Mouse (Mus musculus): Measurements from ENCODE around the gene Grm1. TPM values are rescaled to one million over a fixed set of nuclear protein-coding genes. Genes with fewer than 3 reads are reported as not detected.

Gene Grm1
- polyA plus RNA-seq, 1 experiment: not detected

DNA sequence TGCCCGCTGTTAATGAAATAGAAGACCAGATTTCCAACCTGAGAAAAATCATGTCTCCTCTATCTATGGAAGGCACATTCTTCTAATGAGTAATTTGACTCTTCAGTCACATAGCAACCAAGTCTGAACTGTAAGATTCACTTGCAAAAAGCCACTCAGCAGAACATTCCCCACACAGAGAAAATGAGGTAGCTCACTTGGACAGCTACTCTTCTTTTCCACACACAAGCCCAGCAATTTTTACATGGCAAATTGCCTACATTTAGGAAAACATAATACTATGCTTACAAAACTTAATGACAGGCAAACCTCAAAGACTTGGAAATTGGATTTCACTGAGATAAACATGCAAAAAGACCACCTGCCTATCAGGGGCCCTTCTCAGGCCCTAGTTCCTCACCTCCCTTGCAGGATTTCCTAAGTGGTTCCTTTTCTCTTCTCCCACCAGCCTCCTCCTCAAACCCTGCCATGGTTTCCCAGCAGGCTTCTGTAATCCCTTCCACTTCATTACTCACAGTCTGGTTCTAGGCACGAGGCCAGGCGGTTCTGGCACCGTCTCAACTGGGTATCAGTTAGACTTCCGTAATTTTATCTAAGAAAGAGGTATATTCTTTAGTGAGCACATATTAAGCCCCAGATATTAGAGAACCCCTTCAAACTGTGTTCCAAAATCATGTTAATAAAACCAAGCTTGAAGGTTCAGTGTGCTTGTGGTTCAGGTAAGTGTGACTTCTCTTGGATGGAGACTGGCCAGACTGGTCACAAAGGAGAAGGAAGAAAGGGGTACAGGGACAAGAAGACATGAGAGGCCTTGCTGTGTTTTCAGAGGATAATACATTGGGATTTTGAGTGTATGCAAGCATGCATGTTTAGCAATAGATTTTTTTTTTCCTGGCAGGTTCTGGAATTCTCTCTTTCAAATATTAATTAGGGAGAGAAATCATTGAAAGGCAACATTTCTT is 269.1 kb downstream of the Grm1 start:
- no peaks in the 10 kb centered on the region for H3K4me1 ChIP-seq (ENCODE audit: control insufficient read depth, insufficient read depth, low read length)
- 55% methylated on average over 5 of the region's 5 CpGs for WGBS
- TF ChIP-seq POLR2A (IDR thresholded peaks at IDR 0.05; ENCODE audit: borderline replicate concordance, extremely low read depth, low read depth, low read length): no peak
- no peak for TF ChIP-seq CTCF (IDR thresholded peaks at IDR 0.05; ENCODE audit: insufficient read depth, low read length)
- H3K4me3 ChIP-seq (replicated peaks; ENCODE audit: extremely low read depth, low read depth, low read length): no peak overlapping the region
- no peak for DNase-seq

DNA sequence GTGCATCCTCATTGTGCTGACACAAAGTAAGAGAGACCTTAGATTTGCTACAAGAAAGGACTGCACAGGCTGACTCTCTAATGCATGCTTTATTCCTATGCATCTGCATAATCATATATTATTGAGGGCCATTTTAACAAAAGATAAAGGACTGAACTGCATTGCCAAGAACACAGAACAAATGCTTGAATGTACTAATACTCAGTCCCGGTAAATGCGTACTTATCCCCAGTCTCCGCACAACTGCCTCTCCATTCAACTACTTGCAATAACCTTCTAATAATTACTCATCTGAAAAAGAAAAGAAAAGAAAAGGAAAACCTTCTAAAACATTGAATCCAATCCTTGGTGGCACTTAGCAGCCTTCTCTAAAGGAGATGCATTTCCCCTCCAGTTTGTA is 272.4 kb downstream of the Grm1 start:
- TF ChIP-seq CTCF (IDR thresholded peaks at IDR 0.05; ENCODE audit: insufficient read depth, low read length): no peak
- TF ChIP-seq POLR2A (IDR thresholded peaks at IDR 0.05; ENCODE audit: borderline replicate concordance, extremely low read depth, low read depth, low read length): no peak
- no peak for DNase-seq
- no peaks in the 10 kb centered on the region for H3K4me1 ChIP-seq (ENCODE audit: control insufficient read depth, insufficient read depth, low read length)
- WGBS: 96% methylated on average over 3 of the region's 3 CpGs
- H3K4me3 ChIP-seq (replicated peaks; ENCODE audit: extremely low read depth, low read depth, low read length): no peak overlapping the region

DNA sequence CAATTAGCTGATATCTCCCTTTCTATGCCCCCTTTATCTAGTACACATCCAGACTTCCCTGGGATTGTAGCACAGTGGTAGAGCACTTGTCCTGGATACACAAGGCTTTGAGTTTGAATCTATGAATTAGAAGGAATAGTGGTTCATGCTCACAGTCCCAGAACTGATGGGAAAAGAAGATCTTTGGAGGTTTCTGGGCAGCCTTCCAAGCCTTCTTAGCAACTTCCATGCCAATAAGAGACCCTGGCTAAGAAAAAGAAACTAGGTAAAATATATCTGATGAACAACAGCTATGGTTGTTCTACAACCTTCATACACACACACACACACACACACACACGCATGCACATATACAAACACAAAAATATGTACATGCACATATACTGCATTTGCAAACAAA is 286.8 kb downstream of the Grm1 start:
- H3K4me1 ChIP-seq (ENCODE audit: control insufficient read depth, insufficient read depth, low read length): no peaks in the 10 kb centered on the region
- 94% methylated on average over 1 of the region's 1 CpGs for WGBS

DNA sequence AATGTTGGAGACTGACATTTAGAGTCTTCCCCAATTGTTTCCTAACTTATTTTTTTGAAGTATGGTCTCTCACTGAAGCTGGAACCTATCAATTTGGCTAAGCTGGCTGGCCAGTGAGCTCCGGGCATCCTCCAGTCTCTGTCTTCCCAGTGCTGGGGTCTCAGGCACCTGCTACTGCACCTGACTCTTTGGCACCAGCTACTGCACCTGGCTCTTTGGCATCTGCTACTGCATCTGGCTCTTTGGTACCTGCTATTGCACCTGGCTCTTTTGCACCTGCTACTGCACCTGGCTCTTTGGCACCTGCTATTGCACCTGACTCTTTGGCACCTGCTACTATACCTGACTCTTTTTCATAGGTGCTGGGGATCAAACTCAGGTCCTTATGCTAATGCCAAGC is 291.7 kb downstream of the Grm1 start:
- WGBS: 77% methylated on average over 1 of the region's 1 CpGs
- no peak for DNase-seq
- Histone ChIP-seq H3K4me3 (replicated peaks; ENCODE audit: extremely low read depth, low read depth, low read length) (no peak overlapping the region), H3K4me1 (ENCODE audit: control insufficient read depth, insufficient read depth, low read length) (no peaks in the 10 kb centered on the region)
- TF ChIP-seq CTCF (IDR thresholded peaks at IDR 0.05; ENCODE audit: insufficient read depth, low read length) (no peak), POLR2A (IDR thresholded peaks at IDR 0.05; ENCODE audit: borderline replicate concordance, extremely low read depth, low read depth, low read length) (no peak)

More for the DNA sequence above, 286.8 kb downstream of the Grm1 start:
- H3K4me3 ChIP-seq (replicated peaks; ENCODE audit: extremely low read depth, low read depth, low read length): no peak overlapping the region
- TF ChIP-seq CTCF (IDR thresholded peaks at IDR 0.05; ENCODE audit: insufficient read depth, low read length) (no peak), POLR2A (IDR thresholded peaks at IDR 0.05; ENCODE audit: borderline replicate concordance, extremely low read depth, low read depth, low read length) (no peak)
- no peak for DNase-seq

DNA sequence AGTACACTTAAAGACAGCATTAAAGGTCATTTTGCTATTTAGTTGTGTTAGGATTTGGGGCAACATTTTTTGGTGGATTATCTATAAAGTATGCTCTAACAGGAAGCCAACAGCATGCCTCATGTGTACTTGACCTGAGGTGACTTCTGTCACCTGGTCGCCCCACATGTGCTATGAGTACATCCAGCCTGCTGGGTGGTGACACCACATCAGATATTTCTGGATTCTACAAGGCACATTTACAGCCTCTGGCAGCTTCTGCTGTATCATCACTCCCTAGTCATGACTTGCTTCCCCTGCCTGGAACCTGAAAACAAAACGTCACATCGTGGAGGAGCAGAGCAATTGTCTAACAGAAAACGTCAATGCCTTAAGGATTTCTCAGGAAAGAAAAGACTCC is 292.2 kb downstream of the Grm1 start:
- no peak for DNase-seq
- no peaks in the 10 kb centered on the region for H3K4me1 ChIP-seq (ENCODE audit: control insufficient read depth, insufficient read depth, low read length)

DNA sequence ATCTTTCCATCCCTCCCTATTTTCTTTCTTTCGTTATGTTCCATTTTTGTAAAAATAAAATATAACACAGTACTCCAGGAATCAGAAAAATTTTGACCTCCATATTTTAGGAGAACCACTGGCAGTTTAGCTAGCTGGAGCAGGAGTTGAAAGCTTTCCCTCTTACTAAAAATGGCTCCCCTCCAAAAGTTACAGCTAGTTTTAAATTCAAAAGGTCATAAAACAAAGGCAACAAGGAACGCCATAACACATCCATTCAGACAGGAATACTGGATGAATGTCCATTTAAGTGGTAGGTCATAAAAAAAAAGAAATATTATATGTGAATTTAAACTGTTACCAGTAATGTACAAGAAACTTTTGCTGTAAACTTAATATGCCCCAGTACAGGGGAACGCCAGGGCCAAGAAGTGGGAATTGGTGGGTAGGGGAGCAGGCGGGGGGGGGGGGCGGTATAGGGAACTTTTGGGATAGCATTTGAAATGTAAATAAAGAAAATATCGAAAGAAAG is 294.2 kb downstream of the Grm1 start:
- no peak for TF ChIP-seq POLR2A (IDR thresholded peaks at IDR 0.05; ENCODE audit: borderline replicate concordance, extremely low read depth, low read depth, low read length)
- TF ChIP-seq CTCF (IDR thresholded peaks at IDR 0.05; ENCODE audit: insufficient read depth, low read length): no peak
- WGBS: 64% methylated on average over 6 of the region's 6 CpGs
- H3K4me3 ChIP-seq (replicated peaks; ENCODE audit: extremely low read depth, low read depth, low read length): no peak overlapping the region
- no peaks in the 10 kb centered on the region for H3K4me1 ChIP-seq (ENCODE audit: control insufficient read depth, insufficient read depth, low read length)
- DNase-seq: no peak

More for the DNA sequence above, 292.2 kb downstream of the Grm1 start:
- WGBS: 81% methylated on average over 4 of the region's 4 CpGs
- no peak for TF ChIP-seq CTCF (IDR thresholded peaks at IDR 0.05; ENCODE audit: insufficient read depth, low read length)
- no peak for TF ChIP-seq POLR2A (IDR thresholded peaks at IDR 0.05; ENCODE audit: borderline replicate concordance, extremely low read depth, low read depth, low read length)
- no peak overlapping the region for H3K4me3 ChIP-seq (replicated peaks; ENCODE audit: extremely low read depth, low read depth, low read length)

DNA sequence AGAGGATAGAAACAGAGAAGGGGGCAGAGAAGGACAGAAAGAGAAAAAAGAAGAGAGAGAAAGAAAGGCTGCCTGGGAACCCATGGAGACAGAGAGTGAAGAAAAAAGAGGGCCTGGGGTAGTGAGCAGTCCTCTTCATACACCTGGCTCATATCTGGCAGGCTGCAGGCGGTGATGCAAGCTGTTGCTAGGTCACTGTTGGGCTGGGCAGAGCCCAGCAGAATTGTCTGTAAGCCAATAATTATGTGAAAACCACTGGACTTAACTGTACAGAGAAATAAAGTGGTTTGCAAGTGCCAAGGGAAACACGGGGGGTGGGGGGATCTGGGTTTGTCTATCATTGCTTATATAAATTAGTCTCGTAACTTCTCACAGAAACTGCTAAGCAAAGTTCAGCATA is 297.0 kb downstream of the Grm1 start:
- no peak for TF ChIP-seq CTCF (IDR thresholded peaks at IDR 0.05; ENCODE audit: insufficient read depth, low read length)
- TF ChIP-seq POLR2A (IDR thresholded peaks at IDR 0.05; ENCODE audit: borderline replicate concordance, extremely low read depth, low read depth, low read length): no peak
- no peaks in the 10 kb centered on the region for H3K4me1 ChIP-seq (ENCODE audit: control insufficient read depth, insufficient read depth, low read length)
- 74% methylated on average over 3 of the region's 3 CpGs for WGBS
- DNase-seq: no peak
- no peak overlapping the region for H3K4me3 ChIP-seq (replicated peaks; ENCODE audit: extremely low read depth, low read depth, low read length)

DNA sequence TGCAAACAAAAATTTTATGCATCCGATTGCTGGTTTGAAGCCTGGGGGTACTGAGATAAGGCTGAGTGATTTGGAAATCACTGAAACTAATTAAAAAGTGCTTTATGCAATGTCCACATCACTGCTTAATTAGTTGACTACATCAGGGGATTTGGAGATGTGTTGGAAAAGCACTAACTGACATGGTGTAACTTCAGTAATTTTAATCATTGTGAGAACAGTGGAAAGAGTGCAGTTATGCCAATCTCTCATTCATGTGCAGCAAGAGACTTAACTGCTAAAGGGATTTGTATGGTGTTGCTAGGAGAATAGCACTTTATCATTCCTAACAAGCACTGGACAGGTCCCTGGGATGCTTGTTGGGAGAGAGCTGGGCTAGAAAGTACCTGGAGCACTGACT is 307.3 kb downstream of the Grm1 start:
- Histone ChIP-seq H3K4me1 (ENCODE audit: control insufficient read depth, insufficient read depth, low read length) (no peaks in the 10 kb centered on the region), H3K4me3 (replicated peaks; ENCODE audit: extremely low read depth, low read depth, low read length) (no peak overlapping the region)
- WGBS: 79% methylated on average over 1 of the region's 1 CpGs
- no peak for TF ChIP-seq CTCF (IDR thresholded peaks at IDR 0.05; ENCODE audit: insufficient read depth, low read length)
- no peak for TF ChIP-seq POLR2A (IDR thresholded peaks at IDR 0.05; ENCODE audit: borderline replicate concordance, extremely low read depth, low read depth, low read length)
- no peak for DNase-seq

DNA sequence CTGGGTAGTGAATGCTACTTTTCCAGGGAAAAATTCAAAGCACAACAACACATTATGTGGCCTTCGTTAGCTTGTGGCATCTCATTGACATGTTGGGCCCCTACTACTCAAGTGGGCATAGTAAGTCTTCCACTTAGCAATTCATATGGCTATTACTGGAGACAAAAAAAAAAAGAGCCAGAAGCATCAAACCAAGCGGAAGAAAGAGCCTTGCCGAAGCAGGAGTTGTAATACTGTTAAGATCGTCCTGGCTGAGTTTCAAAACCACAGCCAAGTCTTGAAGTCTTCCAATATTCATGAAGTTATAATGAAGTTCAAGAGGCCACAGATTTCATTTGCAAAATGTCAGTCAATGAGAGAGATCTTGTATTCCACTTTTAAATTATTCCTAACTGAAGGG is 319.1 kb downstream of the Grm1 start:
- H3K4me3 ChIP-seq (replicated peaks; ENCODE audit: extremely low read depth, low read depth, low read length): no peak overlapping the region
- TF ChIP-seq POLR2A (IDR thresholded peaks at IDR 0.05; ENCODE audit: borderline replicate concordance, extremely low read depth, low read depth, low read length): no peak
- no peak for TF ChIP-seq CTCF (IDR thresholded peaks at IDR 0.05; ENCODE audit: insufficient read depth, low read length)
- H3K4me1 ChIP-seq (ENCODE audit: control insufficient read depth, insufficient read depth, low read length): no peaks in the 10 kb centered on the region
- 73% methylated on average over 4 of the region's 4 CpGs for WGBS
- no peak for DNase-seq

DNA sequence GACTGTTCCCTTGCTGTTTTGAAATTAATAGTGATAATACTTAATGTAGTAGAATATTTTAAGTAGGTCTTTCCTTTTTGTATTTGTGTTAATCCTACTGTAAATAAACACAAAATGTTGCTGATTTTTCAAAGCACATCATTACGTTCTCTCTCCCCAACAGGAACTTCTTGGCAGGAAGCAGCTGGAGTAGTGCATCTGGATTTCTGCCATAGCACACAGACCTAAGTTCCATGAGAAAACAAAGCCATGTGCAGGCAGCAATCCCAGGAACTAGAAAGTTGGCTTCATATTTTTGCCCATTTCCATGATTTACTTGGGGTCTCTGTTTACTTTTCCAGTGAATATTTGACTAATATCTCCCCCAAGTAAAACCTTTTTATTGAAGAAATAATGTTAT is 320.9 kb downstream of the Grm1 start:
- no peak for TF ChIP-seq POLR2A (IDR thresholded peaks at IDR 0.05; ENCODE audit: borderline replicate concordance, extremely low read depth, low read depth, low read length)
- no peak for TF ChIP-seq CTCF (IDR thresholded peaks at IDR 0.05; ENCODE audit: insufficient read depth, low read length)
- 17% methylated on average over 1 of the region's 1 CpGs for WGBS
- no peak for DNase-seq
- H3K4me3 ChIP-seq (replicated peaks; ENCODE audit: extremely low read depth, low read depth, low read length): no peak overlapping the region
- no peaks in the 10 kb centered on the region for H3K4me1 ChIP-seq (ENCODE audit: control insufficient read depth, insufficient read depth, low read length)

Data from lung, adult 2 months (tissue).